Mouse (Mus musculus) lung, postnatal 0 days (tissue): ENCODE results near the gene Thpo. TPM values are rescaled to one million over a fixed set of nuclear protein-coding genes. Genes with fewer than 3 reads are reported as not detected.
A peak's percentile ranks its signal among the peaks of the same experiment; 100 is the strongest.

Experiments used
- ATAC-seq: fragments of 200-750 bp; cut with Nextera tagmentation; 2 replicates; pipeline ENCODE4 v1.8.0; 2017; ENCODE audit warnings: moderate library complexity
- DNase-seq: peaks from one replicate; pipeline ENCODE4 v3.0.0-alpha.2; 2016; ENCODE audit warnings: low spot score
- H3K27ac ChIP-seq: fragments of 300-500 bp; sonication (generic); 2 replicates; pipeline ENCODE4 v1.5.1; 2014; ENCODE audit warnings: antibody characterized with exemption, mild to moderate bottlenecking, low read length, mixed read lengths
- H3K27me3 ChIP-seq: fragments of 300-500 bp; sonication (generic); replicated peaks from 2 replicates; pipeline ENCODE4 v1.6.1; 2014; ENCODE audit warnings: low read length, mixed read lengths; ENCODE audit not compliant: insufficient read depth
- H3K36me3 ChIP-seq: fragments of 300-500 bp; sonication (generic); 2 replicates; pipeline ENCODE4 v1.6.1; 2014; ENCODE audit warnings: low read length, mixed read lengths; ENCODE audit not compliant: insufficient read depth
- H3K4me1 ChIP-seq: fragments of 300-500 bp; sonication (generic); 2 replicates; pipeline ENCODE4 v1.6.1; 2014; ENCODE audit warnings: antibody characterized with exemption, low read depth, low read length, mixed read lengths; ENCODE audit not compliant: insufficient read depth
- H3K4me2 ChIP-seq: fragments of 300-500 bp; sonication (generic); replicated peaks from 2 replicates; pipeline ENCODE4 v1.6.1; 2014; ENCODE audit warnings: low read depth, mild to moderate bottlenecking, low read length, moderate library complexity, mixed read lengths
- H3K4me3 ChIP-seq: fragments of 300-500 bp; sonication (generic); 2 replicates; pipeline ENCODE4 v1.5.1; 2014; ENCODE audit warnings: low read depth, low read length
- H3K9ac ChIP-seq: fragments of 300-500 bp; sonication (generic); replicated peaks from 2 replicates; pipeline ENCODE4 v1.6.1; 2014; ENCODE audit warnings: low read depth, mild to moderate bottlenecking
- H3K9me3 ChIP-seq: fragments of 300-500 bp; sonication (generic); 2 replicates; pipeline ENCODE4 v1.6.1; 2016; ENCODE audit warnings: low read length, mixed read lengths
- CTCF ChIP-seq: IDR thresholded peaks from 2 replicates; pipeline ENCODE4 v1.5.1; 2016; ENCODE audit warnings: antibody characterized with exemption, mild to moderate bottlenecking
- EP300 ChIP-seq: IDR thresholded peaks from 2 replicates; pipeline ENCODE4 v1.6.1; 2016; ENCODE audit warnings: antibody characterized with exemption, mild to moderate bottlenecking, control low read depth
- WGBS: fragments of 180-500 bp; shearing (Covaris S2); extraction: QIAGEN DNeasy Blood & Tissue Kit; methylation state at CpG from one replicate; pipeline ENCODE4 v1.1.7; 2014; 5-methylcytosine and 5-hydroxymethylcytosine counted together
- polyA plus RNA-seq: library from polyadenylated mRNA; unstranded; fragments of >200 nt; fragmentation: Nextera tagmentation; extraction: Ambion mirVana; gene quantifications from 2 replicates; pipeline ENCODE4 v1.2.1, GENCODE M21; 2015

The Thpo gene
- polyA plus RNA-seq, 1 experiment from 2014 or later, result 0.81 TPM

DNA sequence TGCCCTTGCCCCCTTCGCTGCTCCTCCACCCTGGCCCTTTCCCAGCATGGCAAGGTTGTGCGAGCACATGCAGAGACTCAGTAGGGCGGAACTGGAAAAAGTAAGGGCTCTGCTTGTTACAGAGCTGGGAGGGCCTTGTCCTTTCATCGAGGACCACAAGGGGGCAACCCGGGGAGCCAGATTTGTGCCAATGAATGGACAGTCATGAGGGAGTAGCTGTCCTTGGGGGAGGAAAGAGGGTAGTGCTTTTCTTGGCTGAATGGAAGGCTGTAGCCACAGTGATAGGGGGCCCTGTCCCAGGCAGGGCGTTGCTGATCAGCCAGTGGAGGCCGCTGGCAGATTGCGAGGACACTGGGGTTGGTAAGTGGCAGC, 31.8 kb downstream of the Thpo start:
- 8% methylated on average over 8 of the region's 8 CpGs for WGBS
- Histone ChIP-seq H3K4me3 (no peak overlapping the region), H3K9me3 (no peaks in the 10 kb centered on the region), H3K36me3 (0 out of 2 replicates have a peak, but pooled peaks cover 5% of the 10 kb centered on the region), H3K9ac (no peak overlapping the region), H3K4me2 (no peak overlapping the region), H3K27ac (no peak overlapping the region), H3K4me1 (no peaks in the 10 kb centered on the region), H3K27me3 (no peaks in the 10 kb centered on the region)
- DNase-seq, result peak; percentile 79
- ATAC-seq, result peak; percentile 83
- TF ChIP-seq EP300, result no peak
- TF ChIP-seq CTCF, result peak; percentile 85

DNA sequence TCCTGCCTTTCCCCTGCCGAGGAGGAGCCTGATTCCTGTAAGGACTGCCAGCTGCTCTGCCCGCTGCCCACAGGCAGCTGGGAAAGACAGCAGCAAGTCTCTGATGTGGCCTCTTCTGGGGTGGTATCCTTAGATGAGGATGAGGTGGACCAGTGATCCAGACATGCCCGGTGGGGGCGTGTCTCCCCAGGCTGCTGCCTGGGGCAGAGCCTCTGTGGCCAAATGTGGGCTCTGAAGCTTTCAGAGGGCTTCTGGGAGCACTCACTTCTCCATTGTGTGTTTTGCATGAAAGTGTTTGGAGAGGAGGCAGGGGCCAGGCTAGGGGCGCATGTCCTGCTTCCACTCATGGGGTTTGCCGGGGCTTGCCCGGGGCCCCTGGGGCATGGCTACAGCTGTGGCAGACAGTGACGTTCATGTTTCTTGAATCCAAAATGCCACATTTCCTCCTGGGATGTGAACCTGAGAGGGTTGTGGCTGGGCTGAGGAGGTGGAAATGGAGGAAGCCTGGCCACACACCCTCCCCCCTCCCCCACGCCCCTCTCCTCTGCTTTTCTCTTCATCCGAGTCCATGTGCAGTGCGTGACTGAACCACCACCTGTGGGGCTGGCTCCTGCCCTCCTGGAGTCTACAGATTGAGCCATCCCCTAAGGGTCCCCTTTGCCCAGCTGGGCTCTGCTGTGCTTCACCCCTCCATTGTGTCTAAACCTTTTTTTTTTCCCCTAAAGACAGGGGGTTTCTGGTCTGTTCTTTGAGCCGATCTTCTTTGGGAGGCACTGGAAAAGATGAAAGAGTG, 32.4 kb downstream of the Thpo start:
- Histone ChIP-seq H3K9me3 (no peaks in the 10 kb centered on the region), H3K4me3 (no peak overlapping the region), H3K4me2 (no peak overlapping the region), H3K36me3 (0 out of 2 replicates have a peak, but pooled peaks cover 5% of the 10 kb centered on the region), H3K27me3 (no peaks in the 10 kb centered on the region), H3K9ac (no peak overlapping the region), H3K4me1 (no peaks in the 10 kb centered on the region), H3K27ac (no peak overlapping the region)
- DNase-seq (no peak), ATAC-seq (no peak)
- TF ChIP-seq CTCF, result no peak
- TF ChIP-seq EP300, result no peak
- 41% methylated on average over 12 of the region's 12 CpGs for WGBS

DNA sequence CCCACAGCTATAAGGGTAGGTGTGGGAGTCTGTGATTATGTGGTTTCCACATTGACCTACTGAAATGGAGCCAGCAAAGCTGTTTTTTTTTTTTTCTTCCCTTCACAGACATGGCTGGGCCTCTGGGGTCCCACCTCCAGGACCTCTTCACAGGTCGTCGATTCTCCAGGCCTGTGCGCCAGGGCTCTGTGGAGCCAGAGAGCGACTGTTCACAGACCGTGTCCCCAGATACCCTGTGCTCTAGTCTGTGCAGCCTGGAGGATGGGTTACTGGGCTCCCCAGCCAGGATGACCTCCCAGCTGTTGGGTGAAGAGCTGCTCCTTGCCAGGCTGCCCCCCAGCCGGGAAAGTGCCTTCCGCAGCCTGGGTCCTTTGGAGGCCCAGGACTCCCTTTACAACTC, 33.0 kb downstream of the Thpo start:
- no peak overlapping the region for H3K4me2 ChIP-seq
- H3K4me3 ChIP-seq, result no peak overlapping the region
- no peak for DNase-seq
- 0 out of 2 replicates have a peak, but pooled peaks cover 5% of the 10 kb centered on the region for H3K36me3 ChIP-seq
- TF ChIP-seq CTCF, result no peak
- no peak for TF ChIP-seq EP300
- no peaks in the 10 kb centered on the region for H3K27me3 ChIP-seq
- H3K9ac ChIP-seq, result no peak overlapping the region
- H3K4me1 ChIP-seq, result no peaks in the 10 kb centered on the region
- H3K27ac ChIP-seq, result no peak overlapping the region
- no peaks in the 10 kb centered on the region for H3K9me3 ChIP-seq
- WGBS, result 65% methylated on average over 7 of the region's 7 CpGs
- no peak for ATAC-seq

DNA sequence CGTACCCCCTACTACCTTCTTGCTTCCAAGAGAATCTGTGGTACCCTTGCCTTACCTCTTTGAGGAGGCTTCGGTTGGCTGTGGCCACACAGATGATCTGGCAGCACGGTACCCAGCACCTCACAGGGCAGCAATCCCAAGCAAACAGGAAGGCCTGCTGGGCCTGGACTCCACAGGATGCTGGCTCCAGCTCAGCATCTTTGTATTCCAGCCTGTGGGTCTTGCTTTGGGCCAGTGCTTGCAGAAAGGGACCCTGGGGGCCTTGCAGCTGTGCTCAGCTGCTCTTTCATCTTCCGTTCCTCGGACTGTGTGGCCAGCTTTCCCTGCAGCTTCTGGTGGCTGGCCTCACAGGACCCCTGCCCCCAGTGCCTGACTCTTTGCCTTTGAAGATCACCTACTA, 34.3 kb downstream of the Thpo start:
- Histone ChIP-seq H3K4me1 (peaks cover 6% of the 10 kb centered on the region; the same call in 1 of the 2 replicates), H3K9ac (no peak overlapping the region), H3K9me3 (no peaks in the 10 kb centered on the region), H3K4me2 (no peak overlapping the region), H3K27ac (no peak overlapping the region), H3K4me3 (no peak overlapping the region), H3K36me3 (0 out of 2 replicates have a peak, but pooled peaks cover 5% of the 10 kb centered on the region), H3K27me3 (no peaks in the 10 kb centered on the region)
- DNase-seq (no peak), ATAC-seq (no peak)
- no peak for TF ChIP-seq EP300
- TF ChIP-seq CTCF, result no peak
- WGBS, result 60% methylated on average over 5 of the region's 5 CpGs

DNA sequence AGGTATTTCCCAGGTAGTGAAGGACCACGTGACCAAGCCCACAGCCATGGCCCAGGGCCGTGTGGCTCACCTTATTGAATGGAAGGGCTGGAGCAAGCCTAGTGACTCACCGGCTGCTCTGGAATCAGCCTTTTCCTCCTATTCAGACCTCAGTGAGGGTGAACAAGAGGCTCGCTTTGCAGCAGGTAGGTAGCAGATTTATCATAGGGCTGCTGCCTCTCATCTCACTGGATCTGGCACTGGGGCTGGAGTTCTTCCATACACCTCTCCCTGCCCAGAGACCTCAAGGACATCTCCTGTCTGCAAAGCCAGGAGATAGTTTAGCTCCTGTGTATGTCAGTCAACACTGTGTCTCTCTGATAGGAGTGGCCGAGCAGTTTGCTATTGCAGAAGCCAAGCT, 35.0 kb downstream of the Thpo start:
- Histone ChIP-seq H3K9ac (no peak overlapping the region), H3K4me2 (no peak overlapping the region), H3K4me3 (no peak overlapping the region), H3K27ac (no peak overlapping the region), H3K9me3 (no peaks in the 10 kb centered on the region), H3K4me1 (peaks cover 12% of the 10 kb centered on the region; the same call in 1 of the 2 replicates), H3K27me3 (no peaks in the 10 kb centered on the region), H3K36me3 (0 out of 2 replicates have a peak, but pooled peaks cover 5% of the 10 kb centered on the region)
- 79% methylated on average over 5 of the region's 5 CpGs for WGBS
- DNase-seq (no peak), ATAC-seq (no peak)
- TF ChIP-seq EP300, result no peak
- no peak for TF ChIP-seq CTCF

DNA sequence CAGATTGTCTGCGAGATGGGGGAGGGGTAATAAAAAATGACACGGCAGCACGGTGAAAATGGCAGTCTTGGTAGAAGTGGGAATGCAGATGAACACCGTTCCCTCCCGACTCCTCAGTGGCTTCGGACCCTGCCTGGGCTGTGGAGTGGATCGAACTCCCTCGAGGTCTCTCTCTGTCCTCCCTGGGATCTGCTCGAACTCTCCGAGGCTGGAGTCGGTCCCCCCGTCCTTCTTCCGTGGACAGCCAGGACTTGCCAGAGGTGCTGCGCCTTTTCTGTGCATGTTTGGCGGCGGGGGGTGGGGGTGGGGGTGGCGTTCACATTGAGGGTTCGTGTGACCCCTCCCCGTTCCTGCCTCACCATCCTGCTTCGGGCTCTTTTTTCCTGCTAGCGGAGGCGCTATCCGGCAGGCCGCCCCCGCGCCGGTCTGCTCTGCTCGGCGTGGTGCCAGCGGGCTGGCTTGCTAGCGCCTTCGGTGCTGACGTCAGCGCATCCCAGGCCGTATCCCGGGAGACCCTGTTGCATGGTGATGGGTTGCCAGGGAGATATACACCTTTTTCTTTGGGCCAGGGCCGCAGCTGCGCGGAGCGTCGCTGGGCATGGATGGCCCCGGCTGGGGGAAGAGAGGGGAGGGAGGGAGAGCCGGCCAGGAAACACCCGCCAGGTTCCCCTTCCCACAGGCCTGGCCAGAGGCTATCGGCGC, 38.5 kb downstream of the Thpo start:
- Histone ChIP-seq H3K4me2 (peak overlapping the region; percentile 50), H3K4me1 (peaks cover 12% of the 10 kb centered on the region; the same call in 1 of the 2 replicates), H3K9ac (0 out of 2 replicates have a peak overlapping the region, but pooled peaks have one; percentile 8), H3K36me3 (0 out of 2 replicates have a peak, but pooled peaks cover 6% of the 10 kb centered on the region), H3K27me3 (no peaks in the 10 kb centered on the region), H3K9me3 (no peaks in the 10 kb centered on the region), H3K4me3 (peak overlapping the region; percentile 23), H3K27ac (no peak overlapping the region)
- ATAC-seq (peak; percentile 57), DNase-seq (peak; percentile 84)
- 6% methylated on average over 45 of the region's 46 CpGs for WGBS
- TF ChIP-seq EP300 (no peak), CTCF (no peak)
